Mouse (Mus musculus) ES-Bruce4 (cell line): ENCODE results near the gene Ret. TPM values are rescaled to one million over a fixed set of nuclear protein-coding genes. Genes with fewer than 3 reads are reported as not detected.

ENCODE experiments used
- H3K27ac ChIP-seq: 2 replicates; pipeline ENCODE4 v1.5.1; 2012; ENCODE audit warnings: low read length, inconsistent platforms; ENCODE audit not compliant: insufficient read depth
- H3K27me3 ChIP-seq: 2 replicates; pipeline ENCODE4 v1.6.1; 2012; ENCODE audit warnings: mild to moderate bottlenecking, low read length, inconsistent platforms; ENCODE audit not compliant: control insufficient read depth, poor library complexity, insufficient read depth, severe bottlenecking
- H3K36me3 ChIP-seq: 2 replicates; pipeline ENCODE4 v1.6.1; 2012; ENCODE audit warnings: inconsistent platforms, mild to moderate bottlenecking, low read length, moderate library complexity; ENCODE audit not compliant: control insufficient read depth, poor library complexity, insufficient read depth, severe bottlenecking
- H3K4me1 ChIP-seq: one replicate; pipeline ENCODE4 v1.8.1; 2011; ENCODE audit warnings: low read length; ENCODE audit not compliant: control insufficient read depth, insufficient read depth
- H3K4me3 ChIP-seq: 2 replicates; pipeline ENCODE4 v1.5.1; 2011; ENCODE audit warnings: low read depth, mild to moderate bottlenecking, low read length
- H3K9ac ChIP-seq: 2 replicates; pipeline ENCODE4 v1.6.1; 2012; ENCODE audit warnings: low read depth, mild to moderate bottlenecking, inconsistent platforms; ENCODE audit not compliant: poor library complexity, severe bottlenecking
- H3K9me3 ChIP-seq: replicated peaks from 2 replicates; pipeline ENCODE4 v1.6.1; 2012; ENCODE audit warnings: mild to moderate bottlenecking, low read length, inconsistent platforms; ENCODE audit not compliant: control insufficient read depth, poor library complexity, insufficient read depth, severe bottlenecking
- CTCF ChIP-seq: IDR thresholded peaks from one replicate; pipeline ENCODE4 v1.8.1; 2011; ENCODE audit warnings: low read depth, low read length
- EP300 ChIP-seq: IDR thresholded peaks from 2 replicates; pipeline ENCODE4 v1.6.1; 2011; ENCODE audit warnings: low read depth, low read length; ENCODE audit not compliant: insufficient read depth
- POLR2A ChIP-seq: IDR thresholded peaks from one replicate; pipeline ENCODE4 v1.8.1; 2011; ENCODE audit warnings: low read length; ENCODE audit not compliant: insufficient read depth
- polyA plus RNA-seq: library from polyadenylated mRNA; stranded (reverse); fragments of >200 nt; gene quantifications from 2 replicates; pipeline ENCODE4 v1.2.4, GENCODE M21; 2011; ENCODE audit warnings: low read depth; ENCODE audit not compliant: missing spikeins, insufficient read depth, insufficient read length

Ret gene
- polyA plus RNA-seq, 1 experiment, result 0.81 TPM

DNA sequence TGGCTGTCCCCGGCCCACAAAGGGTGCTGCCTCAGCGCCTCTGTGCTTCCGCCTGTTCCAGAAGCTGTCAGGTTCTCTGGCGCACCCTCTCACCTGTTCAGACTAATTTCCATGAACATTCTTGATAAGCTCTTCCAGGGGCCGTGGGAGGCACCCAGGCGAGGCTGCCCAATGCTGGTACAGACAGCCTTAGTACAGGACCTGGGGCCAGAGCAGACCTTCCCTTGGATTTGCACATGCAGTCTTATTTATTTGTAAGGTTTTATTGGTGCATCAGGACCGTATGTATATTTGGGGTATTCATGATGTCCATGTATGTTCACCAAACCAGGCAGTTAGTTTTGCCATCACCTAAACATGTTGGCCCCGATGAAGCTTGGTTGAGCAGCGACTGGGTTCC lies 18.2 kb upstream of the Ret start:
- H3K9ac ChIP-seq, result no peak overlapping the region
- no peak for TF ChIP-seq CTCF
- no peak for TF ChIP-seq POLR2A
- no peak for TF ChIP-seq EP300
- no peaks in the 10 kb centered on the region for H3K9me3 ChIP-seq
- no peaks in the 10 kb centered on the region for H3K36me3 ChIP-seq
- peak overlapping the region; percentile 27 for H3K4me3 ChIP-seq
- no peak overlapping the region for H3K27ac ChIP-seq
- no peaks in the 10 kb centered on the region for H3K4me1 ChIP-seq
- H3K27me3 ChIP-seq, result peaks cover 2% of the 10 kb centered on the region; the same call in 1 of the 2 replicates

DNA sequence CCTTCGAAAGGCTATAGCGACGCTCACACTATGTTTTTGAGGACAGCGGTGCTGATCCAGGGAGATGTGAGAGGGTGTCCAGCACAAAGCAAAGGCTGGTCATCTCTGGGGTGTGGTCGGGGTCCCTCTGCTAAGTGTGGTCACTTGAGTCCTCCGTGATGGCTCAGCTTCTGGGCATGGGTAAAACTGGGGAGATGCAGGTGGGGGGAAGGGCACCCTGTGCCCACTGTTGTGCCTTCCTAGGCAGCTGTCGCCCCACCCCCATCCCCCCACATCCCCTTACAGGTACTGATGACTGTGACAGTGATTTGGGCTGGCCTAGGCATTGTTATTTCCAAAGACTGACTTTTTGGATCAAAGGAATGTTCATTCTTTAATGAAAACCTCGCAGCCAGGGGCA lies 10.8 kb upstream of the Ret start:
- Histone ChIP-seq H3K4me1 (no peaks in the 10 kb centered on the region), H3K36me3 (no peaks in the 10 kb centered on the region), H3K27ac (no peak overlapping the region), H3K4me3 (no peak overlapping the region), H3K9ac (no peak overlapping the region), H3K9me3 (no peaks in the 10 kb centered on the region), H3K27me3 (no peaks in the 10 kb centered on the region)
- TF ChIP-seq CTCF (no peak), POLR2A (no peak), EP300 (no peak)

DNA sequence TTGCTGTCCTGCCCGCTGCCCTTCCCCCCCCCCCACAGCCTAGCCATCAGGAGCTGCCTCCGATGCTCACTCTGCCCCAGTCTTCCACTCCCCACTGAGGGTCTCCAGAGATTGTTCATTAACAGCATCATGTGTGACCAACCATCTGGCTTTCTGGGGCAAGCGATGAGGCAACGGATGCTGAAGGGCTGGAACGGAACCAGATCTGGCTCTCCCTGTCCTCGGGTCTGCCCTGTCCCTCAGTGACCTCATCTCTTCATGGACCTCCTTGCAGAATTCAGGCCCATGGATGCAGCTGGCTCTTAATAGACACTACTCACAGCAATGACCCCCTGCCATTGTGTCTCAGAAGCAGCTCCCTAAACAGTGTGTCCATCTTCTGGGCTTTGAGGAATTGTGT lies 8.9 kb upstream of the Ret start:
- TF ChIP-seq POLR2A, result no peak
- no peak for TF ChIP-seq EP300
- no peak for TF ChIP-seq CTCF

DNA sequence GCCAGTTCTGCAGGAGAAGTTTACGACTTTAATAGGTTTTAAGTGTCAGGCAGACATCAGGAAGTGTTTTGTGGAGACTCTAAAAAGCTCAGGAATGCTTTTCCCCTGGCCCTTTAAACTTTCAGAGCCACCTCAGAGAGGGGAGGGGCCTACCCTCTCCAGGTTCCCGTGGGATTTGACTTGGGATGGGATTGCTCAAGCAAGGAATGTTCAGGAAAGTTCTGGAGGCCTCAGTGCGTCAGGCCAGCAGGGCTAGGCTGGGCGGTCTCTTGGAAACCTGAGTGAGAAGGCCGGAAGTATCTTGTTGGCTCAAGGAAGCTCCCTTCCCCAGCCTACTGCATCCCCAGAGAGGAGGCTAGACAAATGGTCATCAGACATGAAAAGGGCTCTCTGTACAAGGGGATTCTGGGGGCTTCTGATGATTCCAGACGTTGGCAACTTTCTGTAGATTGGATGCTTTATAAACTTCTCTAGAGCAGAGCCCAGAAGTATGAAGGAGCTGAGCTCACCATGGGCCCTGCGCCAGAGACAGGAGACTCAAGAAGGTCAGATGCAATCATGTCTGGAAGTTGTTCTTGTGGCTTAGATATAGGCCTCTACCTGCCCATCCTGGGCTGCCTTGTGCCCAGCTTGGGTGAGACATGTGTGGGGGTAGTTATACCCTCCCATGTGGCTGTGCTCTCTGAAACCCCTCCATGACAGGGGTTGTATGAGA lies 7.8 kb upstream of the Ret start:
- no peak for TF ChIP-seq EP300
- no peak for TF ChIP-seq CTCF
- TF ChIP-seq POLR2A, result no peak
- H3K27me3 ChIP-seq, result no peaks in the 10 kb centered on the region
- H3K36me3 ChIP-seq, result no peaks in the 10 kb centered on the region
- H3K9ac ChIP-seq, result no peak overlapping the region
- H3K27ac ChIP-seq, result no peak overlapping the region
- H3K4me3 ChIP-seq, result no peak overlapping the region
- no peaks in the 10 kb centered on the region for H3K9me3 ChIP-seq
- H3K4me1 ChIP-seq, result no peaks in the 10 kb centered on the region

More for the DNA sequence above, 8.9 kb upstream of the Ret start:
- no peak overlapping the region for H3K9ac ChIP-seq
- no peaks in the 10 kb centered on the region for H3K4me1 ChIP-seq
- no peak overlapping the region for H3K27ac ChIP-seq
- H3K36me3 ChIP-seq, result no peaks in the 10 kb centered on the region
- no peaks in the 10 kb centered on the region for H3K27me3 ChIP-seq
- H3K9me3 ChIP-seq, result no peaks in the 10 kb centered on the region
- no peak overlapping the region for H3K4me3 ChIP-seq

DNA sequence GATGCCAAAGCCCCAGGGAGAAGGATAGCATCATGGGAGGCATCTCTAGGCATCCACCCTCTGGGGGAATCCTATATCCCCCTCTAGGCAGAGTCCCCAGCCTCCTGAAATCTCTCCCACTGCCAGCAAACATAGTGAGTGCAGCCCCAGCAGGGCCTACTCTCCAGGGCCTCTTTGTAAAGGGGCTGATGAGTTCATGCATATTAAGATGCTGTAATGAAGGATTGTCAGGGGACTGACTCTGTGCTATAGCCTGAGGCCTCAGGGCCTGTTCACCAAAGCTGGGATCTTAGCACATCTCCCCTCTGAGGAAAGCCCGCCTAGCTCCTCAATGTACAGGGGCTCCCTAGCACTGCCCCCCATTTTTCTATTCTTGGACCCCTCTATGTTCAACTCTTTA lies 6.6 kb upstream of the Ret start:
- H3K27ac ChIP-seq, result no peak overlapping the region
- TF ChIP-seq CTCF (no peak), POLR2A (no peak)
- H3K4me3 ChIP-seq, result no peak overlapping the region
- no peaks in the 10 kb centered on the region for H3K36me3 ChIP-seq
- H3K9me3 ChIP-seq, result no peaks in the 10 kb centered on the region
- H3K27me3 ChIP-seq, result no peaks in the 10 kb centered on the region
- no peaks in the 10 kb centered on the region for H3K4me1 ChIP-seq
- no peak overlapping the region for H3K9ac ChIP-seq

DNA sequence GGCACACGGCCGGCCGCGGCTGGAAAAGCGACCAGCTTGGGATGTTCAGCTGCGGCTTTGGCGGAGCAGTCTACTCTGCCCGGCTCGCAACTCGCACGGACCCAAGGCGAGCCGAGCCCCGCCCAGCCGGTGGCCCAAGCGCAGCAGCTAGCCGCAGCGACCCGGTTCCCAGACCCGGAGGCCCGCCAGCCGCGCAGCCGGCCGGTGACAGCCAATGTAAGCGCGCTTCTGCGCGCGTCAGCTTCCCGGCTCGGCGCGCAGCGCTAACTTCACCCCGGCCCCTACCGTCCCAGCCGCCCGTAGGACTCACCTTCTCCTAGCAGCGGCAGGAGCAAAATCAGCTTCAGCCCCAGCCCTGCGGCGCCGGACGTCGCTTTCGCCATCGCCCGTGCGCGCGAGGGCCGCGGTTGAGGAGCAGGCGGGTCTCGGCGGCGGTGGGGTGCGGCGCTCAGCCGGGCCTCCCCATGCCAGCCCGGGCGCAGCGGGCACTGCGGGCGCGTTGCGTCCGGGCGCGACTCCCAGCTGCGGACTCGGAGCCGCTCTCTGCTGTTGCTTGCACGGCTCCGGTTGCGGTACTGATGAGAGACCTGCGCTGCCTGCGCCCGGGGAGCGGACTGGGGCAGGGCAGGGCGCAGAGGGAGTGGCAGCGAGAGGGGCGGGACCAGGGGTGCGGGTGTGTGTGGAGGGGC lies 623 bp downstream of the Ret start:
- no peaks in the 10 kb centered on the region for H3K4me1 ChIP-seq
- peaks cover 14% of the 10 kb centered on the region; the same call in 1 of the 2 replicates for H3K27me3 ChIP-seq

More for the DNA sequence above, 623 bp downstream of the Ret start:
- no peak overlapping the region for H3K27ac ChIP-seq
- TF ChIP-seq EP300, result no peak
- TF ChIP-seq POLR2A, result no peak
- no peak for TF ChIP-seq CTCF
- H3K4me3 ChIP-seq, result peak overlapping the region; percentile 81
- H3K9me3 ChIP-seq, result no peaks in the 10 kb centered on the region
- no peaks in the 10 kb centered on the region for H3K36me3 ChIP-seq
- H3K9ac ChIP-seq, result peak overlapping the region; percentile 59
